Mouse (Mus musculus): ENCODE measurements around the gene Nacc1. TPM values are rescaled to one million over a fixed set of nuclear protein-coding genes. Genes with fewer than 3 reads are reported as not detected.

Nacc1 gene
- total and polyA plus RNA-seq, 3 experiments, result 42.5 to 106 TPM; not detected in 1

- TF ChIP-seq MEF2A (IDR thresholded peaks at IDR 0.05; ENCODE audit: extremely low read depth, insufficient replicate concordance, low read depth, low read length, poor library complexity, severe bottlenecking), result no peak
- peak; percentile 11; the same call in 1 of the 2 replicates for TF ChIP-seq SMC3 (IDR thresholded peaks at IDR 0.05; ENCODE audit: low read depth, low read length)
- no peak for TF ChIP-seq USF1 (IDR thresholded peaks at IDR 0.05; ENCODE audit: low read depth, low read length)
- TF ChIP-seq CTCF (IDR thresholded peaks at IDR 0.05 in 2 of 3, conservative IDR thresholded peaks at IDR 0.05 in 1 of 3; ENCODE audit: control insufficient read depth in 1 of 3, insufficient read depth in 1 of 3, low read depth in 2 of 3, low read length in 3 of 3, poor library complexity in 1 of 3, severe bottlenecking in 1 of 3), result peak; percentile 43 to 64 (median 47); a peak in 5 of 6 replicates
- TF ChIP-seq TCF12 (IDR thresholded peaks at IDR 0.05; ENCODE audit: low read depth, low read length), result no peak
- no peak for TF ChIP-seq JUND (IDR thresholded peaks at IDR 0.05; ENCODE audit: low read depth, low read length)
- peak; percentile 41 for DNase-seq (ENCODE audit: low read depth, low spot score)
- Histone ChIP-seq H3K36me3 (ENCODE audit: control insufficient read depth in 1 of 2, insufficient read depth in 2 of 2, low read length in 2 of 2) (no peaks in the 10 kb centered on the region), H3K4me1 (ENCODE audit: control insufficient read depth in 1 of 2, insufficient read depth in 2 of 2, low read length in 2 of 2) (no peaks in the 10 kb centered on the region), H3K9ac (ENCODE audit: control insufficient read depth, low read depth, low read length, poor library complexity, severe bottlenecking) (no peak overlapping the region), H3K27me3 (ENCODE audit: control insufficient read depth in 1 of 2, insufficient read depth in 2 of 2, low read length in 2 of 2) (peaks cover 0 to 2% of the 10 kb centered on the region in 2 experiments; a peak in 2 of 4 replicates), H3K4me3 (ENCODE audit: control insufficient read depth in 1 of 2, insufficient read depth in 1 of 2, low read depth in 2 of 2, low read length in 2 of 2) (no peak overlapping the region), H3K79me2 (ENCODE audit: control insufficient read depth, insufficient read depth, low read length, poor library complexity) (no peaks in the 10 kb centered on the region), H3K27ac (ENCODE audit: control insufficient read depth, low read depth, low read length) (no peak overlapping the region), H3K9me3 (replicated peaks; ENCODE audit: insufficient read depth, low read length) (no peaks in the 10 kb centered on the region)
These were observed 66.5 kb downstream of the Nacc1 start for GRCm38 (mm10) chr8:84621102-84621625.

Other genes with a start within 250 kb of the Nacc1 start
- 22.5 and 24.4 TPM in 2 replicates for gene Ier2, start 25.0 kb downstream of the Nacc1 start, total RNA-seq (2012; rRNA removed)
- 100 to 1,000 TPM in 1 of 2 experiments, 10 to 100 TPM in 1; 37.7 to 258 TPM for gene Ier2, start 25.0 kb downstream of the Nacc1 start, polyA plus RNA-seq (2012; ENCODE audit: insufficient read depth in 1 of 2, insufficient read length in 2 of 2, low read depth in 1 of 2, low replicate concordance in 2 of 2, missing spikeins in 1 of 2)
- 154 and 183 TPM in 2 replicates for gene Trmt1, start 1.6 kb downstream of the Nacc1 start, total RNA-seq (2012; rRNA removed)
- 100 to 1,000 TPM in 1 of 2 experiments, not detected in 1; 221 TPM for gene Trmt1, start 1.6 kb downstream of the Nacc1 start, polyA plus RNA-seq (2012; ENCODE audit: insufficient read depth in 1 of 2, insufficient read length in 2 of 2, low read depth in 1 of 2, low replicate concordance in 2 of 2, missing spikeins in 1 of 2)
- gene Lyl1, start 13.6 kb upstream of the Nacc1 start, total RNA-seq (2012; rRNA removed), result 75.5 and 88.7 TPM in 2 replicates
- gene Lyl1, start 13.6 kb upstream of the Nacc1 start, polyA plus RNA-seq (2012; ENCODE audit: insufficient read depth in 1 of 2, insufficient read length in 2 of 2, low read depth in 1 of 2, low replicate concordance in 2 of 2, missing spikeins in 1 of 2), result 100 to 1,000 TPM; 136 to 149 TPM
- gene G430095P16Rik, start 35.1 kb upstream of the Nacc1 start, total RNA-seq (2012; rRNA removed), result 5.6 and 7.9 TPM in 2 replicates
- gene G430095P16Rik, start 35.1 kb upstream of the Nacc1 start, polyA plus RNA-seq (2012; ENCODE audit: insufficient read depth in 1 of 2, insufficient read length in 2 of 2, low read depth in 1 of 2, low replicate concordance in 2 of 2, missing spikeins in 1 of 2), result 10 to 100 TPM in 1 of 2 experiments, not detected in 1; 17.1 TPM
- gene Nfix, start 112.5 kb upstream of the Nacc1 start, total RNA-seq (2012; rRNA removed), result 11.3 and 14.4 TPM in 2 replicates
- gene Nfix, start 112.5 kb upstream of the Nacc1 start, polyA plus RNA-seq (2012; ENCODE audit: insufficient read depth in 1 of 2, insufficient read length in 2 of 2, low read depth in 1 of 2, low replicate concordance in 2 of 2, missing spikeins in 1 of 2), result 10 to 100 TPM in 1 of 2 experiments, not detected in 1; 29.1 TPM
- gene Dand5, start 135.0 kb upstream of the Nacc1 start, total RNA-seq (2012; rRNA removed), result 1.4 and 1.7 TPM in 2 replicates
- gene Dand5, start 135.0 kb upstream of the Nacc1 start, polyA plus RNA-seq (2012; ENCODE audit: insufficient read depth in 1 of 2, insufficient read length in 2 of 2, low read depth in 1 of 2, low replicate concordance in 2 of 2, missing spikeins in 1 of 2), result 1 to 10 TPM in 1 of 2 experiments, not detected in 1; 2.2 TPM
- 47.5 and 51.8 TPM in 2 replicates for gene Gadd45gip1, start 143.7 kb upstream of the Nacc1 start, total RNA-seq (2012; rRNA removed)
- 10 to 100 TPM in 1 of 2 experiments, not detected in 1; 62.9 TPM for gene Gadd45gip1, start 143.7 kb upstream of the Nacc1 start, polyA plus RNA-seq (2012; ENCODE audit: insufficient read depth in 1 of 2, insufficient read length in 2 of 2, low read depth in 1 of 2, low replicate concordance in 2 of 2, missing spikeins in 1 of 2)
- gene Rad23a, start 152.8 kb upstream of the Nacc1 start, total RNA-seq (2012; rRNA removed), result 62.6 and 66.7 TPM in 2 replicates
- 100 to 1,000 TPM in 1 of 2 experiments, not detected in 1; 155 TPM for gene Rad23a, start 152.8 kb upstream of the Nacc1 start, polyA plus RNA-seq (2012; ENCODE audit: insufficient read depth in 1 of 2, insufficient read length in 2 of 2, low read depth in 1 of 2, low replicate concordance in 2 of 2, missing spikeins in 1 of 2)
- 550 and 567 TPM in 2 replicates for gene Calr, start 159.1 kb upstream of the Nacc1 start, total RNA-seq (2012; rRNA removed)
- 1,000 to 10,000 TPM in 1 of 2 experiments, not detected in 1; 1,110 TPM for gene Calr, start 159.1 kb upstream of the Nacc1 start, polyA plus RNA-seq (2012; ENCODE audit: insufficient read depth in 1 of 2, insufficient read length in 2 of 2, low read depth in 1 of 2, low replicate concordance in 2 of 2, missing spikeins in 1 of 2)
- 205 and 245 TPM in 2 replicates for gene Farsa, start 169.1 kb upstream of the Nacc1 start, total RNA-seq (2012; rRNA removed)
- gene Farsa, start 169.1 kb upstream of the Nacc1 start, polyA plus RNA-seq (2012; ENCODE audit: insufficient read depth in 1 of 2, insufficient read length in 2 of 2, low read depth in 1 of 2, low replicate concordance in 2 of 2, missing spikeins in 1 of 2), result 100 to 1,000 TPM; 152 to 295 TPM
- 60.6 and 75.5 TPM in 2 replicates for gene Syce2, start 184.2 kb upstream of the Nacc1 start, total RNA-seq (2012; rRNA removed)
- 100 to 1,000 TPM in 1 of 2 experiments, not detected in 1; 115 TPM for gene Syce2, start 184.2 kb upstream of the Nacc1 start, polyA plus RNA-seq (2012; ENCODE audit: insufficient read depth in 1 of 2, insufficient read length in 2 of 2, low read depth in 1 of 2, low replicate concordance in 2 of 2, missing spikeins in 1 of 2)
- 9.7 and 10.7 TPM in 2 replicates for gene Gcdh, start 206.1 kb upstream of the Nacc1 start, total RNA-seq (2012; rRNA removed)
- 10 to 100 TPM in 1 of 2 experiments, not detected in 1; 17.3 TPM for gene Gcdh, start 206.1 kb upstream of the Nacc1 start, polyA plus RNA-seq (2012; ENCODE audit: insufficient read depth in 1 of 2, insufficient read length in 2 of 2, low read depth in 1 of 2, low replicate concordance in 2 of 2, missing spikeins in 1 of 2)
- gene Klf1, start 214.1 kb upstream of the Nacc1 start, total RNA-seq (2012; rRNA removed), result 178 and 234 TPM in 2 replicates
- 100 to 1,000 TPM in 1 of 2 experiments, not detected in 1; 262 TPM for gene Klf1, start 214.1 kb upstream of the Nacc1 start, polyA plus RNA-seq (2012; ENCODE audit: insufficient read depth in 1 of 2, insufficient read length in 2 of 2, low read depth in 1 of 2, low replicate concordance in 2 of 2, missing spikeins in 1 of 2)
- 53.7 and 62.3 TPM in 2 replicates for gene Dnase2a, start 220.7 kb upstream of the Nacc1 start, total RNA-seq (2012; rRNA removed)
- gene Dnase2a, start 220.7 kb upstream of the Nacc1 start, polyA plus RNA-seq (2012; ENCODE audit: insufficient read depth in 1 of 2, insufficient read length in 2 of 2, low read depth in 1 of 2, low replicate concordance in 2 of 2, missing spikeins in 1 of 2), result 10 to 100 TPM in 1 of 2 experiments, not detected in 1; 83.4 TPM
- gene Mast1, start 249.5 kb upstream of the Nacc1 start, total RNA-seq (2012; rRNA removed), result 0.49 and 0.77 TPM in 2 replicates
- 1 to 10 TPM in 1 of 2 experiments, not detected in 1; 4.5 TPM for gene Mast1, start 249.5 kb upstream of the Nacc1 start, polyA plus RNA-seq (2012; ENCODE audit: insufficient read depth in 1 of 2, insufficient read length in 2 of 2, low read depth in 1 of 2, low replicate concordance in 2 of 2, missing spikeins in 1 of 2)